Mouse (Mus musculus) liver (tissue): ENCODE measurements at regions not wholly inside any gene's neighbourhood (a gene's known extent, or its start where the extent isn't known, plus 50 kb on each side); places are given as distances from the start of the nearest gene placed in this dataset.
"Not testable (repeated sequence)": the region's sequence is repeated elsewhere in the genome, so short reads cannot be mapped to it uniquely, and the experiment has no call there.

ENCODE experiments used
- DNase-seq: peaks from one replicate; pipeline ENCODE4 v3.0.0-alpha.2; 2020; ENCODE audit warnings: mixed read lengths

DNA sequence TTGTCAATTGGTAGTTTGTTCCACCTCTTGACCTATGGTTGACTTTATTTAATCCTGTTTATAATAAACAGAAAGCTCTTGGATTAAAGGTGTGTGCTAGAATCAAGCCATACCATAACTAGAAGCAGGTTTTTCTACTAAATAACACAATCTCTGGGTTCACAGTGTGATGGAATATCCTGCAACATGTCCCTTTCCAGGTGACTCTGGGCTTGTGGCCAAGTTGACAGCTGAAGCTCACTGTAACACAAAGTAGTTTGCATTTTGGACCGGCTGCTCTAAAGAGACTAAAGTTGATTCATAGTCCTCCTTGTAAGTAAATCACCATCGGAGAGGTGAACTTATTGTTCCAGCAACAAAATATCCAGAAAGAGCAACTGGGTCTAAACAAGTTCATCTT is 149.3 kb upstream of the Kctd3 start:
- DNase-seq: no peak

GRCm38 (mm10) chr1:189154376-189154775 is 146.7 kb upstream of the Kctd3 start:
- DNase-seq: no peak

DNA sequence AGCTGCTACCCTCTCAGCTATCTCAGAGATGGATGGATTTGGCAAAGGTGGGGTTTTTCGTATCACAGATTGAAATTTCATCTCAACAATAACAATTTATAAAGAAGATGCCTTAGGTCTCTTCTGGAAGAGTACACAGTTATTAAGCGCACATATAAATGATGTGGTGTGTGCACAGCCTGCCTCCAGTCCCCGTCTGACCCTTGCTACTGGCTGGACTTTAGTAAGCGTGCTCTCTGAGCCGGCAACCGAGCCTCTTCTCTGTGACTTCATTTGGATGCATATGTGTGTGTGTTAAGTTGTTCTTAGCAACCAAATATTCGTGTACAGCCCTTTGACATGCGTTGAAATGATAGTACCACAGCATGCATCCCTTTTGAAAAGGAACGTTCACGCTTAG is 145.5 kb upstream of the Kctd3 start:
- no peak for DNase-seq

DNA sequence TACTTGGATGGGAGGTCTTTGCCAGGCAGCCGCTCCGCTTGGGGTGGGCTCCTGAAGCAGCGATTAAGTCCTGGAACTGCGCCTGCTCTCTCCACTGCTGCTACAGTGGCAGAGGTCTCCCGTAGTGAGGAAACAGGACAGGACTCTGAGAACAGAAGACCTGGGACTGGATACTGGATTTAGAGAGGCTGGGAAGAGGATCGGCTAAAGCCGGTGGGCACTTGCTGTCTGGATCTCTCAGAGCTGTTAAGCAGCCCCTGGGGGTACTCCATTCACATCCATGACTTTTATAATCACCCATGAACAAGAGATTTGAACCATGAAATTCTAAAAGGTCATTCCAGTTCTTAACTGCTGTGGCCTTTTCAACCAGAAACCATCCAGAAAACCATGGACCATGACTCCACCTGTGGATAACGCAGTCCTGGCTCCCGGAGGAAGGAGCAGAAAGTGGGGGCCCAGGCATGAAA is 135.4 kb upstream of the Kctd3 start:
- DNase-seq: no peak

- no peak for DNase-seq
Observed at GRCm38 (mm10) chr1:189142551-189142950, 134.9 kb upstream of the Kctd3 start.

DNA sequence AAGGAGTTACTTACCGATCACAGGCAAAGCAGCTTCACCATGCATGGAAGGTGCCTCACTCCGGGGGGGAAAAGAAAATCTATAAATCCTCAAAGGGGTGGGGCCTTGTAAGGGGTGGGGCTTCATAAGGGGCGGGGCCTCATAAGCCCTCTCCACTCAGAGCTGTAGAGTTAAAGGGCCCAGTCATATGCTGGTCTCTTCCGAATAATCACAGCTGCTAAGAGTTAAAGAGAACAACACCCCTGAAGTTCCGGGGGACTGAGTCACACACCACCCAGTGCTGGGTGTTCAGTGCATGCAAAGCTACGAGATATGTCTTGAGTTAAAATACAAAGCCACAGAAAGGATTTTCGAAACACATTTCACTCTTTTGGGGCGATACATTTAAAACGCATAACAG is 134.1 kb upstream of the Kctd3 start:
- no peak for DNase-seq

DNA sequence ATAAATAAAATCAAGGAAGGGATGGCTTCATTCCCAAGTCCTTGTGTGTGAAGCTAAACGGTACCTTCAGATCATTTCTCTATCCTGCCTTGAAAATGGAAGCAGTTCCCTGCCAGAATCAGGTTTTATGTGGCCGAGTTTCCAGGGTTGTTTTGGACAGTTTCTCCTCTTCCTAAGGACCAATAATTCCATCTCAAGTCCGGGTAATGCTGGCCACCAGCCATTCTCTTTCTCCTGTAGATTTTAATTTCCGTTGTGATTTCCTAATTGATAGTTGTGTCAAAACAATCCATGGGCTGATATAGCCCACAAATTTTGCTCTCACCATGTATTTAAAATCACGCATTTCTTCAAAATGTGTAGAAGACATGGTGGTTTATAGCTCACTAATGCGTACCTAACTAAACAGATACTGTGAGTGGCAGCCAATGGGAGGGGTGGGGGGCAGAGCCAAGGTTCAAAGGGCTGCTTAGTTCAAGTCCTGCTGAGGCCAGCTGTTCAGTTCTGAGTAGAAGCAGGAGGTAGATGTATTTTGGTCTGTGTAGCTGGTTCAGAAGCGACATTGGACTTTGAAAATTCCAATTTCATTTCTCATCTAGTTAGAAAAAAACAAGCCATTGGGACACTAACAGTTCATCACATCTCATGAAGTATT is 129.2 kb upstream of the Kctd3 start:
- no peak for DNase-seq

GRCm38 (mm10) chr1:189135826-189136225 is 128.2 kb upstream of the Kctd3 start:
- DNase-seq: no peak

DNA sequence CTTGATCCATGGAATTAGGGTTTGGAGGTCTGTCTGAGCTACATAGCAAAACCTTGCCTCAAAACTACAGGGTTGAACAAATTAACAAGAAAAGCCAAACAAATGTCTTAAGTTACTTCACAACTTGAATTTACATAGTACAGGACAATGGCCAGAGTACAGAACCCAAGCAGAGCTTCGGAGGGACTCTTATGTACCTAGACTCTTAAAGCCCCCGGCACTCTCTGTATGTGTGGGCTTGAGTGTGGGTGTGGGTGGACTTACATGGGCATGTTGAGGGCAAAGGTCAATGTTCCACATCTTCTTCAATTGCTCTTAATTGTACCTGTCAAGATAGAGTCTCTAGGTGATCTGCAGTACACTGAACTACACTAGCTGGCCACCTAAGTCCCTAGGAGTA is 121.1 kb upstream of the Kctd3 start:
- DNase-seq: no peak

GRCm38 (mm10) chr1:189128246-189128645 is 120.6 kb upstream of the Kctd3 start:
- DNase-seq: not testable (repeated sequence)

DNA sequence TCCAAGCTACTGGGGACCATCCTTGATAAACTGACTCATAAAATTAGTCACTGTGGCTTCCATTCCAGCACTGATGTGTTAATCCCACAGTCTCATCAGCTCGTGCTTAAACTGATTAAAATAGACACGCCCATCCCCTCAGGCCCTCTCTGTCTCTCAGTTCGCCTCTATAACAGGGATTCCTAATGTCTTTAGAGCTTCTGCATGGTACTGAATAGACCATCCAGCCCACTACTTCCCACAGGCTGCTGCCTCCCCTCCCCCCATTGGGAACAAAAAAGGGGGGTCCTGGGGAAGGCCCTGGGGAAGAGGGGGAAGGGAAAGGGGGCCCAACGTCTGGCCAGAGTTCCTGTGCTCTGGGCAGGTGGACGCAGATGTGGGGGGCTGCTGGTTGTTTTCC is 119.7 kb upstream of the Kctd3 start:
- no peak for DNase-seq

DNA sequence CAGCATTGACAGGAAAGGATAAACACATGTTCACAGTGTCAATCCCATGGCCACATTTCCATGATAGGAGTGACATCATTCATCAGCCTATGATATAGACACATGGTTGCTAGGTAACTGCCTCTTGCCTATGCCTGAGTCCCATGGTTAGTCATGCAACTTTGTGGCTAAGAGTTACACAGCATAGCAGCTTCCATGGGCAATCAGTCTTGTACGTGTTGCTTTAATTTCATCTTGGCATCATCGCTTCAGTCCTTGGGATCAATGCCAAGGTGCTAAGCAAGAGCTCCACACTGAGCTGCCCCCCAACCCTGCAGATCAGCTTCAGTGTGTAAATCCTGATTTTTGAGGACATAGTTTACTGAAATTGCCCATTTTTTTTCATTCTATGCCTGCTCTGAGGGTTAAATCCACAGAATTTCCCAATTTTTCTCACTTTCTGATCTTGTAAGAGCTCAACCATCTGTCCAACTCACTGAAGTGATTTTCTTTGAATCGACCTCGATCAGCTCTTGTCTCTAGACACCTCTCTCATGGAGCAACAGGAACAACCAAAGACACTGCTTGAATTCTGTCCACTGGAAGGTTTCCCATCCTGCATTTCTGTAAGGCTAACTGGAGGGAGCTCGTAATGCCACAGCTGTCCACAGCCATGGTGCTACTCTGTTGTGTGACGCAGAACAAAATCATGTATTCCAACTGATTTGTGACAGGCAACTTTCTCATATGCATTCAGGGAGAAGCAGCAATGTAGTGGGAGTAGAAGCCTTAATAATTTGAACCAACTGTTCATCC is 112.5 kb upstream of the Kctd3 start:
- no peak for DNase-seq

DNA sequence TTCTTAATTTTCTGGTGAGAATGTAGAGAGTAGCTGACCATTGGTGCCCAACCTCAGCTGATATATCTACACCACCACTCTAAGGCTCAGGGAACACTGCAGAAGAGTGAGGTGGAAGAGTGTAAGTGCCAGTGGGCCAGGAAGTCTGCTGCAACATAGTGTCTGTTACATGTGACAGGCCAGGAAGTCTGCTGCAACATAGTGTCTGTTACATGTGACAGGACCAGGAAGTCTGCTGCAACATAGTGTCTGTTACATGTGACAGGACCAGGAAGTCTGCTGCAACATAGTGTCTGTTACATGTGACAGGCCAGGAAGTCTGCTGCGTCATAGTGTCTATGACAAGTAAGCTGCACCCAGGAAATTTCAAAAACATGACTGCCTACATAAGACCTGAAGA is 111.4 kb upstream of the Kctd3 start:
- DNase-seq: not testable (repeated sequence)

DNA sequence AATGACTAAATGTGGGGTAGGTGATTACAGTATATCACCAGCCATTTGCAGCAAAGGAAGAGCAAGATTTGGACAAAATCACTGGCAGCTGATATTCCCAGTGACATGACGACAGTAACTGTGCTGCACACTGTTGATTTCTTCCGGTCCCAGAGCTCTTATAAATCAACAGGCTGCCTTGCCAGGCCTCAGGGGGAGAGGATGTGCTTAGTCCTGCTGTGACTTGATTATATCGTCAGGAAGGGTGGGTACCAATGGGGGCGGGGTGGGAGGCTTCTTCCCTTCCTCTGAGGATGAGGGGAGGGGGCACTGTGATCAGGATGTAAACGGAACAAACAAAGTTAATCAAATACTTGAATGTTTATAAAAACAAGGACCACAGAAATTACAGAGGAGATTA is 110.9 kb upstream of the Kctd3 start:
- no peak for DNase-seq

DNA sequence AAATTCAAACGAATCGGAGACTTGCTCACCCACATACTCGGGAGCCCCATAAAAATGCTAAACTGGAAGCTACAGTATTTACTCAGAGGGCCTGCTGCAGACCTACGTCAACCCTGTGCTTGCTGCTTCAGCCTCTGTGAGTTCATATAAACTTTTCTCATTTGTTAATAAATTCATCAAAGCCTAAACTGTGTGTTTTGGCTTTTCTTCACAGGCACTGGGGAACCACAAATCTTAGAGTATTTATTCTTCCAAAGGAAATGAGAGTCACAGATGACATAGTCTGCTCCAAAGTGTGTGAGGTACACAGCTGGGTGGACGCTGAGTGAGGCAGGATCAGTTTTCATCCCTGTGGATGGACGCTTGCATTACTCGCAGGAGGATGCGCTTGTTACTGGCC is 108.3 kb upstream of the Kctd3 start:
- DNase-seq: no peak

DNA sequence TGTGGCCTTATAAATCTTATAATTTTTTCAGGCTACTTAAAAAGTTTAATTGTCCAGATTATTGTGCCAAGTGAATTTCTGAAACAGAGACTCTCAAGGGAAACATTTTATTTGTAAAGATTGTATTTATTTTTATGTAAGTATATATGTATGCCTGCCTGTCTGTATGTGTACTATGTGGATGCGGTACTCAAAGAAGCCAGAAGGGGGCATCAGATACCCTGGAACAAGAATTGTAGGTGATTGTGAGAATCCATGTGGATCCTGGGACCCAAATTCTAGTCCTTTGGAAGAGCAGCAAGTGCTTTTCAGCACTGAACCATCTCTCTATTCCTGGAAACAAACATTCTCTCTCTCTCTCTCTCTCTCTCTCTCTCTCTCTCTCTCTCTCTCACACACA is 107.6 kb upstream of the Kctd3 start:
- DNase-seq: no peak

GRCm38 (mm10) chr1:189108260-189109035 is 100.8 kb upstream of the Kctd3 start:
- DNase-seq: no peak

DNA sequence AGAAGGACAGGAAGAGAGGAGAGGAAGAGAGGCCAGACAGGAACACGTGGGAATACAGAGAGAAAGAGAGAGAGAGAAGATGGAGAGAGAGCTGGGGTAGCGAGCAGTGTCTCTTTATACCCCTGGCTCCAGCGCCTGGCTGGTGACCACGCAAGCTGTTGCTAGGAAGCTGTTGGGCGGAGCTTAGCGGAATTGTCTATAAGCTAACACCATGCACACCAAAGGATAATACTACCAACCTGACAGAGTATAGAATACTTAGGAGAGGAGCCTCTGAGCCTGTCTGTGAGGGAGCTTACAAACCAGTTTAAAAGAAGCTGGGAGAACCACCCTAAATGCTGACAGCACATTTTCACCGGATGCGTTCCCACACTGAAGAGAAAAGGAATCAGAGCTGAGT is 100.2 kb upstream of the Kctd3 start:
- no peak for DNase-seq

DNA sequence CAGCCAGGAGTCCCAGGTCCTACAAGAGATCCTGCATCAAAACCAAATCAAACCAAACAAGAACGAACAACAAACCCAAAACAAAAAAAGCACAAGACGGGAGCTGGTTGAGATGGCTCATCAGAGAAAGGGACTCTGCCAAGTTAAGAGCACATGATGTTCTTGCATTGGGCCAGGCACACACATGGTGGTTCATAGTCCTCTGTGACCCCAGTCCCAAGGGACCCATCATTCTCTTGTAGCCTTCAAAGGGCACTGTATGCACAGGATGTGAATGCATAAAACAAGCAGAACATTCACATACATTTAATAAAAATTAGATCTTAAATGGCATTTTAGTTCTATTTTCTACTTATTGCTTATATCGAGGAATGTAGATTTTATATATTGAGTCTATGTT is 99.5 kb upstream of the Kctd3 start:
- DNase-seq: no peak

GRCm38 (mm10) chr1:189105276-189105675 is 97.6 kb upstream of the Kctd3 start:
- DNase-seq: no peak

DNA sequence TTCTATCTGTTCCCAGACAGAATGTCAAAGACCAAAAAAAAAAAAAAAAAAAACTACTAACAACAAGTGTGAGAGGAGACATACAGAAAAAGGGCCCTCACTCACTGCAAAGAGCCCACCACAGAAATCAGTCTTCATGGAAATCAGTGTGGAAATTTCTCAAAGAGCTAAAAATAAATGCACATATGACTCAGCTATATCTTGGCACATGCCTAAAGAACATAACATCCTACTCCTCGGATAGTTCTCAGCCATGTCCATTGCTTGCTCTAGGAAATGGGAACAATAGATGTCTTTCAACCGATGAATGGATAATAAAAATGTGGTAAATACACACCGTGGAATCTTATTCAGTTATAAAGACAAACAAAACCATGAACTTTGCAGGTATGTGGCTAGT is 95.1 kb upstream of the Kctd3 start:
- DNase-seq: no peak

DNA sequence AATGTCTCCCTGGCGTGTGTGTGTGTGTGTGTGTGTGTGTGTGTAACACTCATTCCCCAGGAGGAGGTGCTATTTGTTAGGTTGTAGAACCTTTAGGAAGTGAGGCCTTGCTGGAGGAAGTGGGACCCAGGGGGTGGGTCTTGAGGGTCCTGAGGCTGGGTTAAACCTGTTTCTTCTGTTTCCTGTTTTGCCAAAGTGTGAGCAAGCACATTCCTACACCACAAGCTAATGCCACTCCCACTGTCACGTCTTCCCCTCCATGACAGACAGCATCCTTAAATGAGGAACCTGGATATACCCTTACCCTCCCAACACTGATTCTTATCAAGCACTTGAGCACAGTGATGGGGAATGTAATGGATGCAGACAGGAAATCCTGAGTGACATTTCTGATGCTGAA is 91.5 kb upstream of the Kctd3 start:
- DNase-seq: no peak

DNA sequence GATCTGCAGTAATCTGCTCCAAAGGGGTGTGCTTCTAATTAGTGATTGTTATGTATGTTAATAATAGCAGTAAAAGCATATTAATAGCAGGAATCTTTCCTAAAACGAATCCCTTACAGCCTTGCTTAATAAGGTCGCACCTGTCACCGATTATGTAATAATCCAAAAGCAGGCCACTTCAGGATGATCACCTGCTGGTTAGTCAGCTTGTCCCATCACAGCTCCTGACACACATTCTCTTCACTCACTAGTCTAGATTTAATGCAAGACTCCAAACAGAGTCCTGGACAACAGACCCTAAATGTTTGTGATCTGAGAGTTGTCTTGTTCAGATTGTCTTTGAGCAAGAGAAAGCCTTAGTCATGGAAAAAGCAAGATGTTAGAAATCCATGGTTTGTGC is 85.2 kb upstream of the Kctd3 start:
- no peak for DNase-seq

DNA sequence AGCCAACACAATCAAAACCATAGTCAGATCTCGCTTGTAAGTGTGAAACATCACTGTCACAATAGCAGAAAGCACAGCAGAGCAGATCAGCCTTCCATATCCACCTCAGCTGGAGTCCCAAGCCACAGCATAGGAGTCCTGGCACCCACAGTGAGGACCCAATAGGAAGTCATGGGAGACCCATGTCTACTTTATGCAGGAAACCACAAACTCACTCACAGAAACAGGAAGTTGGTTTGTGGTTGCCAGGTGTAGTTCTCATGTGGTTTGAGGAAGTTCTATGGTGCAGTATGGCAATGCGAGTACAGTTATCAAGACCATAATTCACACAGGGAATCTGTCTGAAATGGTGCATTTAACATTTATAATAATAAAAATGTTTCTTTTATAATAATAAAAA is 77.6 kb upstream of the Kctd3 start:
- no peak for DNase-seq
